Mouse (Mus musculus) midbrain, embryonic 13.5 days (tissue): ENCODE data around the gene Zfp683. TPM values are rescaled to one million over a fixed set of nuclear protein-coding genes. Genes with fewer than 3 reads are reported as not detected.

Experiments used
- ATAC-seq: fragments of 200-750 bp; cut with Nextera tagmentation; 2 replicates; pipeline ENCODE4 v1.8.0; 2017; ENCODE audit warnings: mild to moderate bottlenecking, moderate TSS enrichment, moderate library complexity
- H3K27ac ChIP-seq: fragments of 300-500 bp; sonication (generic); 2 replicates; pipeline ENCODE4 v1.5.1; 2015; ENCODE audit warnings: inconsistent platforms, mild to moderate bottlenecking, moderate library complexity
- H3K27me3 ChIP-seq: fragments of 300-500 bp; sonication (generic); 2 replicates; pipeline ENCODE4 v1.6.1; 2015; ENCODE audit warnings: mild to moderate bottlenecking, inconsistent platforms
- H3K36me3 ChIP-seq: fragments of 300-500 bp; sonication (generic); 2 replicates; pipeline ENCODE4 v1.6.1; 2015; ENCODE audit warnings: mild to moderate bottlenecking, inconsistent platforms
- H3K4me1 ChIP-seq: fragments of 300-500 bp; sonication (generic); replicated peaks from 2 replicates; pipeline ENCODE4 v1.6.1; 2015; ENCODE audit warnings: inconsistent platforms
- H3K4me2 ChIP-seq: fragments of 300-500 bp; sonication (generic); replicated peaks from 2 replicates; pipeline ENCODE4 v1.6.1; 2015; ENCODE audit warnings: moderate library complexity, mild to moderate bottlenecking, inconsistent platforms
- H3K4me3 ChIP-seq: fragments of 300-500 bp; sonication (generic); replicated peaks from 2 replicates; pipeline ENCODE4 v1.5.1; 2015; ENCODE audit warnings: mild to moderate bottlenecking, inconsistent platforms
- H3K9ac ChIP-seq: fragments of 300-500 bp; sonication (generic); replicated peaks from 2 replicates; pipeline ENCODE4 v1.6.1; 2015; ENCODE audit warnings: mild to moderate bottlenecking, inconsistent platforms
- H3K9me3 ChIP-seq: fragments of 300-500 bp; sonication (generic); 2 replicates; pipeline ENCODE4 v1.6.1; 2016; ENCODE audit warnings: mild to moderate bottlenecking, inconsistent platforms
- WGBS: fragments of 180-500 bp; shearing (Covaris S2); methylation state at CpG from one replicate; pipeline ENCODE4 v1.1.7; 2015; 5-methylcytosine and 5-hydroxymethylcytosine counted together
- polyA plus RNA-seq: library from polyadenylated mRNA; unstranded; fragments of >200 nt; fragmentation: Nextera tagmentation; extraction: Ambion mirVana; gene quantifications from 2 replicates; pipeline ENCODE4 v1.2.1, GENCODE M21; 2015

Gene Zfp683
- polyA plus RNA-seq, 1 experiment from 2014 or later, result not detected

DNA sequence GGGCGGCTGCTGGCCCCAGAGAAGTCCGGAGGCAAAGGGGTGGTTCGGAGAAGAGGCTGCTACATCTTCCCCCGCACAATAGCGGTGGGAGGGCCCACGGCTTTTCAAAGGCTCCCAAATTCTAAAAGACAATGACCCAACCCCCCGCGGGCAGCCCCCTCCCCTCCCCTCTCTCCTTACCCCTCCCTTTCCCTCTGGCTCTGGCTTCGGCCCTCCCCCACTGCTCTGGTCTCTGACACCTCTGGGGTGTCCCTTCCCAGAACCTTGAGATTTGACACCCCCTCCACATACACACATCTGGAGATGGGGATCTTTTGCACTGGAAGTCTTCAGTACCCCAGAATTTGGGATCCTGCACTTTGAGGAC lies 34.9 kb upstream of the Zfp683 start, which contains the start of gene Lin28a:
Gene Lin28a (minus strand): TSS at position 63 of the 367 bp plus-strand sequence.
- H3K4me2 ChIP-seq, result peak within 1 kb of the TSS; percentile 67
- 1% methylated on average over 9 of the region's 9 CpGs for WGBS
- no peaks in the 10 kb centered on the region for H3K9me3 ChIP-seq
- no peak for ATAC-seq
- H3K9ac ChIP-seq, result peak within 1 kb of the TSS; percentile 59
- H3K4me1 ChIP-seq, result peaks cover 51% of the 10 kb centered on the region
- peak within 1 kb of the TSS; percentile 42 for H3K4me3 ChIP-seq
- peak within 1 kb of the TSS; percentile 85 for H3K27ac ChIP-seq
- no peaks in the 10 kb centered on the region for H3K36me3 ChIP-seq
- peaks cover 16% of the 10 kb centered on the region; the same call in 1 of the 2 replicates for H3K27me3 ChIP-seq

DNA sequence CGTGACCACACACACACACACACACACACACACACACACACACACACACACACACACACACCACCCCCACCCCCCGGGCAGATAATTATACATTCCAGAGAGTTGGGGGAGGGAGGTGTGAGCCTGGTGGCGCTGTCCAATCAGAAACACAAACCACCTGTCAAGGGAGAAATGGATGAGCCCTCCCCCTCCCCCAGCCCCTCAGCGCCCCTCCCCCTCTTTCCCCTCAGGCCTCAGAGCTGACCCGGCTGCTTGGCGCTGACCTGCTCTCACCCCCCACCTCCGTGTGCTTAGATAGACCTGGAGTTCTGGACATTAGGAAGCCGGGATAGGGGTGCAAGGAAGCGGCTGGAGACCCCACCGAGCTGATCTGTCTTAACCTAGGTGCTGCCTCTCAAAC lies 34.4 kb upstream of the Zfp683 start:
- Histone ChIP-seq H3K27me3 (peaks cover 16% of the 10 kb centered on the region; the same call in 1 of the 2 replicates), H3K36me3 (no peaks in the 10 kb centered on the region), H3K27ac (peak overlapping the region; percentile 85), H3K4me2 (peak overlapping the region; percentile 67), H3K9ac (peak overlapping the region; percentile 47; the same call in 1 of the 2 replicates), H3K4me3 (peak overlapping the region; percentile 42), H3K4me1 (peaks cover 51% of the 10 kb centered on the region), H3K9me3 (no peaks in the 10 kb centered on the region)
- ATAC-seq, result peak; percentile 37
- WGBS, result 1% methylated on average over 9 of the region's 10 CpGs

GRCm38 (mm10) chr4:134019641-134020351 lies 33.8 kb upstream of the Zfp683 start:
- Histone ChIP-seq H3K27me3 (peaks cover 16% of the 10 kb centered on the region; the same call in 1 of the 2 replicates), H3K4me3 (peak overlapping the region; percentile 42), H3K4me2 (peak overlapping the region; percentile 67), H3K4me1 (peaks cover 51% of the 10 kb centered on the region), H3K36me3 (no peaks in the 10 kb centered on the region), H3K9me3 (no peaks in the 10 kb centered on the region), H3K9ac (peak overlapping the region; percentile 47), H3K27ac (peak overlapping the region; percentile 85)
- WGBS, result 1% methylated on average over 16 of the region's 16 CpGs
- peak; percentile 69 for ATAC-seq

DNA sequence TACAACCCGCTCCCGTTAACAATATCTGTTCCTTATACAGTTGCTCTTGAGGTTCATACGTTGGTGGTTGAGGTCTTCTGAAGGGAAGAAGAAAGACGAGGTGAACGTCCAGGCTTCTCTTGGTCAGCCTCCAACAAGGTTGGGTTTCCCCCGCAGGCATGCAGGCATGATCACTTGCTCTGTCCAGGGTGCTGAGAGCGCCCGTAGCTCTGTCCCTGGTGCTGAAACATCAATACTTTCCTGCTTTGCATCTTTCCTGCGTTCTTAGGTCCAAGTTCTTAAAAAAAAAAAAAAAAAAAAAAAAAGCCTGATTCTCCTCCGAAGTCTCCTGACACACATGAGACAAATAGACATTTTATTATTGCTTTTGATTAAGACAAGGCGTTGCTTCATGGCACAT lies 33.0 kb upstream of the Zfp683 start:
- Histone ChIP-seq H3K27me3 (peaks cover 16% of the 10 kb centered on the region; the same call in 1 of the 2 replicates), H3K9me3 (no peaks in the 10 kb centered on the region), H3K4me1 (peaks cover 50% of the 10 kb centered on the region), H3K9ac (no peak overlapping the region), H3K4me2 (peak overlapping the region; percentile 67), H3K36me3 (no peaks in the 10 kb centered on the region), H3K27ac (no peak overlapping the region), H3K4me3 (0 out of 2 replicates have a peak overlapping the region, but pooled peaks have one; percentile 42)
- ATAC-seq, result no peak
- WGBS, result 3% methylated on average over 11 of the region's 11 CpGs

DNA sequence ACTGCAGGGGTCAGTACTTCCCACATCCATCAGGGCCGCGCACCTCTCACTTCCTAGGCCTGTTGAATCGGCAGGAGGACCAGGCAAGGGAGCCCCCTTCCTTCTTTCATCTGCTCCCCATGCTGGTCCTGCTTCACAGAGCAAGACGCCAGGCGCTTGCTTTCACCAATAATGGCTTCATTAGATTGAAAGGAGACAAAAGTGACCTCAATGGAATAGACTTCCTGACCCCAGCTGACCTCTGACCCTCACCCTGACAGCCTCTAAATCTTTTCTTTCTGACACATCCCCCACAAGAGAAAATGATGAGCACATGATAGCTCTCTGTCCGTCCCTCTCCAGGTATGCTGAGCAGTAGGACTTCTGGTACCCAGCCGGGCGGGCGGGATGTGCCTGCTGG lies 27.8 kb upstream of the Zfp683 start:
- Histone ChIP-seq H3K36me3 (no peaks in the 10 kb centered on the region), H3K27ac (no peak overlapping the region)

GRCm38 (mm10) chr4:134035953-134036352 lies 17.7 kb upstream of the Zfp683 start:
- ATAC-seq, result peak; percentile 66
- Histone ChIP-seq H3K27me3 (no peaks in the 10 kb centered on the region), H3K4me2 (peak overlapping the region; percentile 13), H3K4me1 (no peaks in the 10 kb centered on the region; the same call in 1 of the 2 replicates), H3K36me3 (no peaks in the 10 kb centered on the region), H3K9me3 (no peaks in the 10 kb centered on the region), H3K9ac (no peak overlapping the region), H3K27ac (no peak overlapping the region), H3K4me3 (no peak overlapping the region)
- WGBS, result 4% methylated on average over 16 of the region's 16 CpGs

More for the DNA sequence above, 27.8 kb upstream of the Zfp683 start:
- no peaks in the 10 kb centered on the region for H3K9me3 ChIP-seq
- no peak overlapping the region for H3K9ac ChIP-seq
- WGBS, result 21% methylated on average over 9 of the region's 9 CpGs
- no peak overlapping the region for H3K4me2 ChIP-seq
- H3K4me3 ChIP-seq, result no peak overlapping the region
- no peaks in the 10 kb centered on the region; the same call in 1 of the 2 replicates for H3K27me3 ChIP-seq
- no peaks in the 10 kb centered on the region for H3K4me1 ChIP-seq
- no peak for ATAC-seq

DNA sequence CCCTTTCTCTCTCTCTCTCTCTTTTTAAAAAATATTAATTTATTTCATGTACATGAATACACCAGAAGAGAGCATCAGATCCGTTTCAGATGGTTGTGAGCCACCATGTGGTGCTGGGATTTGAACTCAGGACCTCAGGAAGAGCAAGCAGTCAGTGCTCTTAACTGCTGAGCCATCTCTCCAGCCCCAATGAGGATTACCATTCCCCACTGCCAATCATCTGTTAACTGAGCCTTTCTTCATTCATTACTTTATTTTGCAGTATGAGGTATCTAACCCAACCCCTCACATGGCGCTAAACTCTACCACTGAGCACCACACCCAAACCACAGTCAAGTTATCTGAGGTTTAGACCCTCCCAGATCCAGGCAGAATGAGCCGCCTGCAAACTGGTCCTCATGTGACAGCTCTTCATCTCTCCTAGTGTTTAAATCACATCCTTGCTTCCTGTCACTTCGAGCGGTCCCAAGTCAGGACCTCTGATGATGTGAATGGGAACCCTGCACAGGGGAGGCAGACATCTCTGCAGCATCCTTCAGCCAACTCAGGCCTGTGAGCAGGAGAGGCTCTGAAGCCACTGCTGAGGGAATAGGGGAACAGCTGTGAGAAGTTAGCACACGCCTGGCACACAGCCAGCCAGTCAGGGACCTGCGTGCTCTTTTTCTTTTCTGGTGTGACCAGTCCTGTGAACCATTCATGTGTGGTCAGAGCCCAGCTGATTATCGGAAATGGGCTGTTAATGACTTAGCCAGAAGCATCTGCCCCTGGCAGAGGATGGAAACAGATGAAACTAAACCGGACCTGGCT lies 12.1 kb upstream of the Zfp683 start:
- H3K27me3 ChIP-seq, result no peaks in the 10 kb centered on the region
- no peaks in the 10 kb centered on the region for H3K4me1 ChIP-seq
- H3K4me2 ChIP-seq, result no peak overlapping the region
- H3K27ac ChIP-seq, result no peak overlapping the region
- no peak for ATAC-seq
- no peak overlapping the region for H3K9ac ChIP-seq
- H3K9me3 ChIP-seq, result no peaks in the 10 kb centered on the region
- 60% methylated on average over 9 of the region's 9 CpGs for WGBS
- no peak overlapping the region for H3K4me3 ChIP-seq
- H3K36me3 ChIP-seq, result no peaks in the 10 kb centered on the region

DNA sequence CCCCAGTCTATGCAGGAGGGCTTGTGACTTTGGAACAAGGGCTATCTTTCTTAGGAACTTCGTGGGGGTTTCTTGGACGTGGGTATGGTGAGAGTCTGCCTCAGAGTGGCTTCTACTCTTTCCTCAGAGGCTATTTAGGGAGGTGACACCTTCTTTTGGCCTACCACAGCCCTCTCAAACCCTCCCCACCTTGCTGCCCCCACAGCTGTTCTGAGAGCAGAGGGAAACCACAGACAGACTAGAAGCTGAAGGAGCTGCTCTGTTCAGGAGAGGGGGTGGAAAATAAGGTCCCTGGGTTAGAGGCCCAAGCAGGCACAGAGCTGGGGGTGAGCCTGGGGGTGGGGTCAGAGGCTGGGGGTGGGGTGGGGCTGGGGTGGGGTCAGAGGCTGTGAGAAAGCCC lies 10.6 kb upstream of the Zfp683 start:
- Histone ChIP-seq H3K9ac (no peak overlapping the region), H3K4me3 (no peak overlapping the region), H3K36me3 (no peaks in the 10 kb centered on the region), H3K27me3 (no peaks in the 10 kb centered on the region), H3K9me3 (no peaks in the 10 kb centered on the region), H3K4me1 (no peaks in the 10 kb centered on the region), H3K4me2 (no peak overlapping the region), H3K27ac (no peak overlapping the region)
- ATAC-seq, result no peak
- WGBS, result 49% methylated on average over 2 of the region's 2 CpGs

DNA sequence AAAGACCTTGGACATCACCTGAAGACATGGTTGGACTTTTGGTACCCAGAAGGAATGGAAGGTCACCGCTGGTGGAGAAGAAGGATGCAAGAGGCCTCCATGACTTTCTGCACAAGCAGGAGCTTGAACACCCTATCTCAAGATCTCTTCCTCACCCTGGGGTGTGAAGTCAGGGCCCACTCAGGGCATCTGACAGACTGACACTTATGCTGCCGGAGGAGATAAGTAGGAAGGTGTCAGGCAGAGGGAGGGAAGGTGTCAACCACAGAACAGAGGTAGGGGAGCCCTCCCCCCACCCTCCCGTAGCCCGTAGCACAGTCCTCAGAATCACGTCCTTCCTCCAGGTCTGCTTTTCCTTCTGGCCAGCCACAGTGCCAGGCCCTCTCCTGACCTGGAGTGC lies 6.0 kb upstream of the Zfp683 start:
- no peaks in the 10 kb centered on the region for H3K27me3 ChIP-seq
- H3K36me3 ChIP-seq, result no peaks in the 10 kb centered on the region
- H3K9me3 ChIP-seq, result no peaks in the 10 kb centered on the region
- ATAC-seq, result no peak
- peaks cover 3% of the 10 kb centered on the region for H3K4me1 ChIP-seq
- no peak overlapping the region for H3K4me3 ChIP-seq
- no peak overlapping the region for H3K9ac ChIP-seq
- H3K27ac ChIP-seq, result no peak overlapping the region
- H3K4me2 ChIP-seq, result no peak overlapping the region
- WGBS, result 88% methylated on average over 5 of the region's 5 CpGs

- Histone ChIP-seq H3K9me3 (no peaks in the 10 kb centered on the region), H3K4me1 (peaks cover 7% of the 10 kb centered on the region), H3K27ac (no peak overlapping the region), H3K36me3 (no peaks in the 10 kb centered on the region), H3K4me3 (no peak overlapping the region), H3K9ac (no peak overlapping the region), H3K27me3 (no peaks in the 10 kb centered on the region), H3K4me2 (no peak overlapping the region)
- 80% methylated on average over 5 of the region's 5 CpGs for WGBS
- no peak for ATAC-seq
Measured at GRCm38 (mm10) chr4:134051912-134052311, 1.7 kb upstream of the Zfp683 start.

DNA sequence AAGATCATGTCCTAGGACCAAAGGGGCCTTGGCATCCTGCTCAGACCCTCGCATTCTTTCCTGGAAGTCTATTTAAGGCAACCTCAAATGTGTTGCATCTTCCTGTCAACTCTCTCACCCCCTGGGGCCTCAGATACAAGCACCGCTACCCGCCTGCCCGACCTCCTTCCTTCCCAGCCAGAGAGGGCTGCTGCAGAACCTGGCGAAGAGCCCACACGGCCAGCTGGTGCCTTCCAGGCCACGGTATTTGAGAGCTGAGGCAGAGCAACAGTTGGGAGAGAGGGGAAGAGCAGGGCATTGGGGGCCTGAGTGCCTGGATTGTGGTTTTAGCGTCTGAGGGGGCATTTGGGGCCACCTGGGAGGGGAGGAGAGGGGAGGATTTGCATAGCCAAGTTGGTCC lies 1.1 kb upstream of the Zfp683 start:
- Histone ChIP-seq H3K4me3 (no peak overlapping the region), H3K4me2 (no peak overlapping the region), H3K27me3 (no peaks in the 10 kb centered on the region), H3K27ac (no peak overlapping the region), H3K4me1 (peaks cover 7% of the 10 kb centered on the region), H3K9ac (no peak overlapping the region), H3K36me3 (no peaks in the 10 kb centered on the region), H3K9me3 (no peaks in the 10 kb centered on the region)
- 38% methylated on average over 8 of the region's 8 CpGs for WGBS
- ATAC-seq, result no peak

DNA sequence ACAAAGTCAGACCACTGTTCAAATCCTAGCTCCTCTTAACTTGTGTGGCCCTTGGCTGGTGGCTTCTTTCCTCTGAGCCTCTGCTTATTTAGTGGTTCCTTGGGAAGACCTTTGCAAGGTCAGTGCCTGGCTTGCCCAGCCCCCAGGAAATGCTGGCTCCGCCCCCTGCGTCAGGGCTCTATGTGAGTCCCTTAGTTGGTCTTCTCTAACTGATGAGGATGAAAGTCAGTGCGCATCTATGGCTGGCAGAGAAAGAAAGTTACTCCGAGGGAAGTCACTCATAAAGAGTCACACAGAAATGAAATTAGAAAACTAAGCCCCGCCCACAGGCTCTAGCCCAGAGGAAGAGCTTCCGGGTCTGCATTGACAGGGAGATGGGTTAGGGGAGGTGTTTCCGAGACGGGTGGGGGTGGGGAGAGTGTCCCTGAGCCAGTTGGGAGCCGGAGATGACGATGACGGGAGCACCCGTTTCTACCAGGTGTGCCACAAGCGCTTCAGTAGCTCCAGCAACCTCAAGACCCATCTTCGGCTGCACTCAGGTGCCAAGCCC lies 4.6 kb downstream of the Zfp683 start:
- no peaks in the 10 kb centered on the region for H3K4me1 ChIP-seq
- ATAC-seq, result no peak
- H3K9me3 ChIP-seq, result no peaks in the 10 kb centered on the region
- H3K36me3 ChIP-seq, result no peaks in the 10 kb centered on the region
- 30% methylated on average over 14 of the region's 14 CpGs for WGBS
- H3K4me3 ChIP-seq, result no peak overlapping the region
- no peak overlapping the region for H3K4me2 ChIP-seq
- H3K27me3 ChIP-seq, result 0 out of 2 replicates have a peak, but pooled peaks cover 8% of the 10 kb centered on the region
- no peak overlapping the region for H3K9ac ChIP-seq
- H3K27ac ChIP-seq, result no peak overlapping the region
